Mouse (Mus musculus) midbrain, embryonic 14.5 days (tissue): ENCODE measurements around the gene Timp3. TPM values are rescaled to one million over a fixed set of nuclear protein-coding genes. Genes with fewer than 3 reads are reported as not detected.

Source experiments
- polyA plus RNA-seq: library from polyadenylated mRNA; unstranded; fragments of >200 nt; fragmentation: Nextera tagmentation; extraction: Ambion mirVana; gene quantifications from 2 replicates; pipeline ENCODE4 v1.2.1, GENCODE M21; 2014

The Timp3 gene
- polyA plus RNA-seq, 1 experiment from 2014 or later, result 23.5 TPM

Other genes starting within 250 kb of the Timp3 start
- gene Syn3, start 198.5 kb downstream of the Timp3 start, polyA plus RNA-seq, result 24.3 and 25.6 TPM in 2 replicates